Mouse (Mus musculus) forebrain, embryonic 11.5 days (tissue): Measurements from ENCODE around the gene Fgl2. TPM values are rescaled to one million over a fixed set of nuclear protein-coding genes. Genes with fewer than 3 reads are reported as not detected.
"Not testable (repeated sequence)": the region's sequence is repeated elsewhere in the genome, so short reads cannot be mapped to it uniquely, and the experiment has no call there.

Experiments
- ATAC-seq: fragments of 200-750 bp; cut with Nextera tagmentation; replicated peaks from 2 replicates; pipeline ENCODE4 v1.8.0; 2017; ENCODE audit warnings: moderate TSS enrichment; ENCODE audit not compliant: low FRiP score
- DNase-seq: peaks from one replicate; pipeline ENCODE4 v3.0.0-alpha.2; 2017; ENCODE audit warnings: low spot score
- H3K27ac ChIP-seq: fragments of 300-500 bp; sonication (generic); 2 replicates; pipeline ENCODE4 v1.5.1; 2014; ENCODE audit warnings: low read depth, low read length
- H3K27me3 ChIP-seq: fragments of 300-500 bp; sonication (generic); 2 replicates; pipeline ENCODE4 v1.6.1; 2014; ENCODE audit warnings: mild to moderate bottlenecking, low read length, mixed read lengths; ENCODE audit not compliant: control insufficient read depth, insufficient read depth
- H3K36me3 ChIP-seq: fragments of 300-500 bp; sonication (generic); 2 replicates; pipeline ENCODE4 v1.6.1; 2014; ENCODE audit warnings: mild to moderate bottlenecking, low read length, moderate library complexity, mixed read lengths; ENCODE audit not compliant: control insufficient read depth, insufficient read depth
- H3K4me1 ChIP-seq: fragments of 300-500 bp; sonication (generic); replicated peaks from 2 replicates; pipeline ENCODE4 v1.6.1; 2014; ENCODE audit warnings: low read length, mixed read lengths; ENCODE audit not compliant: control insufficient read depth, insufficient read depth
- H3K4me2 ChIP-seq: fragments of 300-500 bp; sonication (generic); 2 replicates; pipeline ENCODE4 v1.6.1; 2014; ENCODE audit warnings: low read depth, mild to moderate bottlenecking, low read length, moderate library complexity, mixed read lengths; ENCODE audit not compliant: severe bottlenecking
- H3K4me3 ChIP-seq: fragments of 300-500 bp; sonication (generic); 2 replicates; pipeline ENCODE4 v1.5.1; 2014; ENCODE audit warnings: low read depth, low read length
- H3K9ac ChIP-seq: fragments of 300-500 bp; sonication (generic); 2 replicates; pipeline ENCODE4 v1.6.1; 2014; ENCODE audit warnings: low read length
- H3K9me3 ChIP-seq: fragments of 300-500 bp; sonication (generic); 2 replicates; pipeline ENCODE4 v1.6.1; 2016; ENCODE audit warnings: low read length, mixed read lengths; ENCODE audit not compliant: control insufficient read depth
- WGBS: fragments of 180-500 bp; shearing (Covaris S2); extraction: QIAGEN DNeasy Blood & Tissue Kit; methylation state at CpG from one replicate; pipeline ENCODE4 v1.1.7; 2014; 5-methylcytosine and 5-hydroxymethylcytosine counted together
- polyA plus RNA-seq: library from polyadenylated mRNA; unstranded; fragments of >200 nt; fragmentation: Nextera tagmentation; extraction: Ambion mirVana; gene quantifications from 2 replicates; pipeline ENCODE4 v1.2.1, GENCODE M21; 2014

Fgl2 gene
- 1.2 and 1.6 TPM in 2 replicates for polyA plus RNA-seq

- H3K9me3 ChIP-seq, result no peaks in the 10 kb centered on the region
- H3K9ac ChIP-seq, result peak within 1 kb of the TSS; percentile 69
- DNase-seq, result peak; percentile 82
Measured at GRCm38 (mm10) chr5:21372493-21373179, at the start of gene Fgl2. Gene Fgl2, plus strand, starts transcription at chr5:21372642.

GRCm38 (mm10) chr5:21326494-21326893, 45.9 kb upstream of the Fgl2 start:
- Histone ChIP-seq H3K4me2 (no peak overlapping the region), H3K9me3 (no peaks in the 10 kb centered on the region), H3K9ac (no peak overlapping the region), H3K4me3 (no peak overlapping the region), H3K4me1 (peaks cover 4% of the 10 kb centered on the region; the same call in 1 of the 2 replicates), H3K27me3 (no peaks in the 10 kb centered on the region), H3K27ac (no peak overlapping the region), H3K36me3 (no peaks in the 10 kb centered on the region)
- DNase-seq, result peak; percentile 77
- 50% methylated on average over 1 of the region's 1 CpGs for WGBS
- 0 out of 2 replicates have a peak, but pooled peaks have one; percentile 66 for ATAC-seq

More at GRCm38 (mm10) chr5:21372493-21373179, at the start of gene Fgl2:
- peak within 1 kb of the TSS; percentile 85 for H3K4me2 ChIP-seq
- H3K27ac ChIP-seq, result no peak within 1 kb of the TSS
- H3K4me1 ChIP-seq, result 0 out of 2 replicates have a peak, but pooled peaks cover under 1% of the 10 kb centered on the region
- 4% methylated on average over 31 of the region's 31 CpGs for WGBS
- H3K27me3 ChIP-seq, result no peaks in the 10 kb centered on the region
- no peaks in the 10 kb centered on the region for H3K36me3 ChIP-seq
- peak within 1 kb of the TSS; percentile 40 for H3K4me3 ChIP-seq
- peak; percentile 92 for ATAC-seq

GRCm38 (mm10) chr5:21328560-21328959, 43.9 kb upstream of the Fgl2 start:
- ATAC-seq (no peak), DNase-seq (no peak)
- Histone ChIP-seq H3K4me3 (no peak overlapping the region), H3K9ac (no peak overlapping the region), H3K4me2 (no peak overlapping the region), H3K9me3 (no peaks in the 10 kb centered on the region), H3K27ac (no peak overlapping the region), H3K4me1 (peaks cover 4% of the 10 kb centered on the region; the same call in 1 of the 2 replicates), H3K36me3 (no peaks in the 10 kb centered on the region), H3K27me3 (no peaks in the 10 kb centered on the region)
- WGBS, result 90% methylated on average over 1 of the region's 1 CpGs

DNA sequence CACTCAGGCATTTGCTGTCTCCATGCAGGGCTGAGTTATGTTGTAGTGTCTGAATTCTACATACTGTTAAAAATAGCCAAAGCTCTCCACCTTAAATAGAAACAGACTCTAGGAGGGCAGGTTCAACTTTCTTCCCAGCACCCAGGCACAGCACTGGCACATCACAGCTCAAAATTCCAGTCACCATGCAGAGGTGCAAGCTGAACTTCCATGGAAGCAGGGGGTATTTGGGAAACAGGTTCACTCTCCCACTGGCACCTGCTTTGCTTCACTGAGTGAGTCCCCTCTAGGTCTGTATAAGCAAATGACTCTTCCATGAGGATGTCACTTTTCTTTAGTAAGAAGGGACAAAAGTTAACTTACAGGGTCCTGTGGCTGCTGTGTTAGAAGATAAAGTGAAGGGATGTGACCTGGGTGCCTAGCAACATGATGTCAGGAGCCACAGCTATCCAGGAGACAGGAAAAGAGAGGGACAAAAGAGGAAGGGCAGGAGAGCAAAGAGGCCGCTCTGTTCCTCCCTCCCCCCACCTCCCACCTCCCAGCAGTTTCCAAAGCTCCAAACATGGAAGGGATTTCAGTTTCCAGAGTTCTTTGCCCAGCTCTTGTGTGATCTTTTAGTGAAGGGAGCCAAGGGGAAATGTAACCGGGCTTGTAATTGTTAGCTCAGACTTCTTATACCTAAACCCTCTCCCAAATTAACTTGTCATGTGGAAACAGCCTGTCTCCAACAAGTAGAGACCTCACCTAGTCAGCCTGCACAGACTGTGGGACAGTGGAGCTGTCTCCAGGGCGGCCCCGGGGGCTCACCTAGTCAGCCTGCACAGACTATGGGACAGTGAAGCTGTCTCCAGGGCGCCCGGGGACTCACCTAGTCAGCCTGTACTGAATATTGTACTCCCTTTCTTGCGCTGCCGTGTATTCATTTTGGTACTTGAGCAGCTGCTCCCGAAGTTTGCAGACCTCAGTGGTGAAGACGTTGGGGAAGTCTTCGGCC, 42.5 kb upstream of the Fgl2 start:
- 37% methylated on average over 11 of the region's 11 CpGs for WGBS
- Histone ChIP-seq H3K36me3 (no peaks in the 10 kb centered on the region), H3K4me1 (peaks cover 4% of the 10 kb centered on the region; the same call in 1 of the 2 replicates), H3K4me2 (no peak overlapping the region), H3K9me3 (no peaks in the 10 kb centered on the region), H3K4me3 (no peak overlapping the region), H3K27ac (no peak overlapping the region), H3K9ac (no peak overlapping the region; the same call in 1 of the 2 replicates), H3K27me3 (no peaks in the 10 kb centered on the region)
- peak; percentile 56 for DNase-seq
- ATAC-seq, result 0 out of 2 replicates have a peak, but pooled peaks have one; percentile 42

DNA sequence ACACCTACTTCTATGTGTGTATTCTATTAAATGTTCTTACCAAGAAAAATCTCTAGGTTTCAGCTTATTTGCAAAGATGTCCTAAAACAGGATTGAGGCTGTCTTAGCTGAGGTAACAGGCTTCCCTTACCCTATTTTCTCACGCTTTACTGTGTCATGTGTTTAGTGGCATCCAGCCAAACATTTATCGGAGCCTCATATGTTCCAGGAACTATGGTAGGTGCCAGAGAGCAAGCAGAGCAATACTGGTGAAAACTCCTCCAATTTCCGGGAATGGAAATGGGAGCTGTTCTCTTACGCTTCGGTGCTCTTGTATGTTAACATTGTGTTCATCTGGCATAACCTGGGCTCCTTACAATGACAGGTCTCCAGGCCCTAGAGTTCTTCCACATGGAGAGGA, 40.8 kb upstream of the Fgl2 start:
- H3K36me3 ChIP-seq, result no peaks in the 10 kb centered on the region
- no peaks in the 10 kb centered on the region for H3K27me3 ChIP-seq
- no peaks in the 10 kb centered on the region for H3K9me3 ChIP-seq
- H3K4me3 ChIP-seq, result no peak overlapping the region
- WGBS, result 90% methylated on average over 5 of the region's 5 CpGs
- no peak overlapping the region for H3K27ac ChIP-seq
- DNase-seq (no peak), ATAC-seq (no peak)
- no peak overlapping the region for H3K9ac ChIP-seq
- H3K4me2 ChIP-seq, result no peak overlapping the region
- H3K4me1 ChIP-seq, result peaks cover 4% of the 10 kb centered on the region; the same call in 1 of the 2 replicates

DNA sequence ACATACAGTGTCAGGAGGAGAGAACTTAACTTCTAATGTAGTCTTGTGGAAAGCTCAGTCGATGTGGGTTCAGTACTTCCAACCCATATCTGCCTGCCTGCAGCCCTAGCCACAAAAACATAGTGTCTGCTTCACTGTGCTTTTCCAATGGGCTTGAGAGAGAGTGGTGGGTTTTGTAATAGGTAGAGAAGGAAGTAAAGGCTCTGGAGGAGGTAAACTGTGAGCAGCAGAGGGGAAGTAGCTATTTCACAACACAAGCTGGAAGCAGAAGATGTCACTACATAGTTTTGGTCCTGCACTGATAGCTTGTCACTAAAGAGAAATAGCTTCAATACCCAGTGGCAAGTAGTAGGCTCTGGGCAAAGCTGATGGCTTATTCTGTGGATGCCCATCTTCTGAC, 40.3 kb upstream of the Fgl2 start:
- ATAC-seq (no peak), DNase-seq (no peak)
- 79% methylated on average over 1 of the region's 1 CpGs for WGBS
- no peaks in the 10 kb centered on the region for H3K9me3 ChIP-seq
- H3K4me1 ChIP-seq, result peaks cover 4% of the 10 kb centered on the region; the same call in 1 of the 2 replicates
- H3K9ac ChIP-seq, result no peak overlapping the region
- no peaks in the 10 kb centered on the region for H3K27me3 ChIP-seq
- no peak overlapping the region for H3K4me2 ChIP-seq
- no peak overlapping the region for H3K27ac ChIP-seq
- no peaks in the 10 kb centered on the region for H3K36me3 ChIP-seq
- no peak overlapping the region for H3K4me3 ChIP-seq

- H3K27ac ChIP-seq, H3K9ac ChIP-seq, ATAC-seq, H3K27me3 ChIP-seq, H3K4me3 ChIP-seq, H3K4me1 ChIP-seq, H3K4me2 ChIP-seq, H3K9me3 ChIP-seq, DNase-seq, H3K36me3 ChIP-seq: not testable (repeated sequence)
Measured at GRCm38 (mm10) chr5:21342265-21342664, 30.2 kb upstream of the Fgl2 start.

DNA sequence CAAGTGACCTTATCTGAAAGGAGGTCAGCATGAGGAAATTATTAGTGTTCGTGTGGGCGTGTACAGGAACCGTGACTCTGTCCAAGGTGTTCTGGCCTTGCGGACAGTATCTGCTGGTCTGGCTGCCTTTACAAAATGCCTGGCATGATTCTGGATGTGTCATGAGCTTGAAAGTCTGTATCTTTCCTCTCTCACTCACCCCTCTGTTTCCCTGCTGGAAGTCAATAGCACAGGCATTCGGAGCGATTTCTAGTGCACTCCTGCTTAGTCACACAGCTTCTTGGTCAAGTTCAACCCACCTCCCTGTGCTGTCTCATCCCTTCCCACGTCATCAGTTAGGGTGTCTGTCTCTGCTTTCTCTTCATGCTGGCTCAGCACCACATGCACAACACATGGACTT, 24.1 kb upstream of the Fgl2 start:
- Histone ChIP-seq H3K9me3 (no peaks in the 10 kb centered on the region), H3K4me3 (no peak overlapping the region), H3K27ac (no peak overlapping the region), H3K27me3 (no peaks in the 10 kb centered on the region), H3K4me1 (no peaks in the 10 kb centered on the region), H3K4me2 (no peak overlapping the region), H3K36me3 (no peaks in the 10 kb centered on the region), H3K9ac (no peak overlapping the region)
- WGBS, result 92% methylated on average over 7 of the region's 7 CpGs
- ATAC-seq (no peak), DNase-seq (no peak)
